Mouse (Mus musculus) limb, embryonic 10.5 days (tissue): ENCODE measurements around the gene Pafah1b3. TPM values are rescaled to one million over a fixed set of nuclear protein-coding genes. Genes with fewer than 3 reads are reported as not detected.
"Not testable (repeated sequence)": the region's sequence is repeated elsewhere in the genome, so short reads cannot be mapped to it uniquely, and the experiment has no call there.

Experiments used
- DNase-seq: peaks from one replicate; pipeline ENCODE4 v3.0.0-alpha.2; 2017; ENCODE audit warnings: low spot score
- H3K27ac ChIP-seq: fragments of 300-500 bp; sonication (generic); 2 replicates; pipeline ENCODE4 v1.5.1; 2016; ENCODE audit warnings: mild to moderate bottlenecking
- H3K27me3 ChIP-seq: fragments of 300-500 bp; sonication (generic); 2 replicates; pipeline ENCODE4 v1.6.1; 2016; ENCODE audit warnings: low read depth, mild to moderate bottlenecking; ENCODE audit not compliant: poor library complexity, severe bottlenecking
- H3K36me3 ChIP-seq: fragments of 300-500 bp; sonication (generic); 2 replicates; pipeline ENCODE4 v1.6.1; 2016; ENCODE audit warnings: mild to moderate bottlenecking, moderate library complexity
- H3K4me1 ChIP-seq: fragments of 300-500 bp; sonication (generic); 2 replicates; pipeline ENCODE4 v1.6.1; 2016
- H3K4me3 ChIP-seq: fragments of 300-500 bp; sonication (generic); 2 replicates; pipeline ENCODE4 v1.5.1; 2016; ENCODE audit warnings: mild to moderate bottlenecking, moderate library complexity
- H3K9me3 ChIP-seq: fragments of 300-500 bp; sonication (generic); replicated peaks from 2 replicates; pipeline ENCODE4 v1.6.1; 2016; ENCODE audit warnings: mild to moderate bottlenecking
- WGBS: fragments of 180-500 bp; shearing (Covaris S2); methylation state at CpG from one replicate; pipeline ENCODE4 v1.1.7; 2016; 5-methylcytosine and 5-hydroxymethylcytosine counted together
- polyA plus RNA-seq: library from polyadenylated mRNA; unstranded; fragments of >200 nt; fragmentation: Nextera tagmentation; extraction: Ambion mirVana; gene quantifications from 2 replicates; pipeline ENCODE4 v1.2.1, GENCODE M21; 2016

Pafah1b3 gene
- 224 and 248 TPM in 2 replicates for polyA plus RNA-seq

DNA sequence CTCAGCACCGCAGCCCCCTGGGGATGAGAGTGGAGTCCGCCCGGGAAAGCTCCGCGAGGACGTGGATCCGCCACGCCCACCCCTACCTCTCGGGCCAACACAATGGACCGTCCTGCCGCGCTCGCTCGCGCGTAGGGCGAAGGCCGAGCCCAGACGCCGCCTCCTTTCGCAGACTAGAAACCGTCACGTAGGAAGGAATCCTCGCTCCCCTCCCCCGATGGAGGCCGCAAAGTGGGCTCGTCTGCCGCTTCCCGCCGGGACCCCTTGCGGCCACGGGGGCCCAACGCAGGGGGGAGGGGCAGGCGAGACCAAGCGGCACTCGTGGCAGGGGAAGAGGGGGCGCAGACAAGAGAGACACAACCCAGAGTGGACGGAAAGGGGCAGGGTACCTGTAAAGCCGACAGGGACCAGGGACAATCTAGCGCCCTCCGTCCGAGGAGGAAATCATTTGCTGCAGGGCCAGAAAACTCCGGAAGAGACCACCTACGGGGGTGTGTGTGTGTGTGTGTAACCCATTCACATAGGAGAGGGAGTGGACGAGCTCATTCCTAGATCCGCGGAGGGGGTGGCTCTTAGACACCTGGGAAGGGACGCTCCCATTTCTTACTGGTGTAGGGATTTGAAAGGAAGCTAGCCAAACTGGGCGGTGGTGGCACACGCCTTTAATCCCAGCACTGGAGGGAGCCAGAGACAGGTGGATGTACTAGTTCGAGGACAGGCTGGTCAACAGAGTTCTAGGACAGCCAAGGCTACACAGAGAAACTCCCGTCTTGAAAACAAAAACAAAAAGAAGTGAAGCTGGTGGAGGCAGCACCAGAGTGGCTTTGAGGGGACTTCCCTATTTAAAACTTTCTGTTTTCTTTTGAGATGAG, at the start of gene Pafah1b3:
TSS of gene Pafah1b3 (minus strand) at position 533 of the 872 bp plus-strand sequence.
- DNase-seq, result peak; percentile 90
- under 1% methylated on average over 52 of the region's 52 CpGs for WGBS
- H3K9me3 ChIP-seq, result no peaks in the 10 kb centered on the region
- peaks cover 38% of the 10 kb centered on the region for H3K4me1 ChIP-seq
- H3K36me3 ChIP-seq, result peaks cover 38% of the 10 kb centered on the region
- peak within 1 kb of the TSS; percentile 95 for H3K4me3 ChIP-seq
- H3K27ac ChIP-seq, result peak within 1 kb of the TSS; percentile 98
- no peaks in the 10 kb centered on the region for H3K27me3 ChIP-seq

DNA sequence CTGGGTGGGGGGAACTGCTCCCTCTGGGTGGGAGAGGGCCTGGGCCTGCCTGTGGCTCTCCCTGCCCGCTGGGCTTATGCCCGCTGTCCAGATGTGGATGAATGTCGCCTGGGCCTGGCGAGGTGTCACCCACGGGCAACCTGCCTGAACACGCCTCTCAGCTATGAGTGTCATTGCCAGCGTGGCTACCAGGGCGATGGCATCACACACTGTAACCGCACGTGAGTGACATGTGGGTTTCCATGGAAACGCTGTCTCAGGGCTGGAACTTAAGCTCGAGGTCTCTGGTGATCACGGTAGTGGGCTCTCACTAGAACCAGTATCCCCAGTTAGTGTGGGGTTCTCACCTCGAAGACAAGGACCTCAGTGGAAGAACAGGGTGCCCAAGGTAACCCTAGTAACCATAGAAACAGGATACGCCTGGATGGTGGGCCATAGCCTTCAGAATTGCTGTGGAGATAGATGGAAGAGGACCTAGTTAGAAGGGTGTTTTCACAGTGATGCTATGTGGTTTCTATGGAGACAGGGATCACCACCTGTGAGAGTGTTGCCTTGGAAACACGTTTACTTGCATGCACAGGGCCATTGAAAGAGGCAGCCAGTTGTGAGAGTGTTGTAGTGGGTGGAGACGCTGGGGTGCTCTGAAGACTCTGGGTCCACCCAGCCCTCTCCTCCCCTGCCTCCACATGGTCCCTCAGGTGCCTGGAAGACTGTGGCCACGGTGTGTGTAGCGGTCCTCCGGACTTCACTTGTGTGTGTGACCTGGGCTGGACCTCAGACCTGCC, 43.4 kb upstream of the Pafah1b3 start:
- H3K27ac ChIP-seq, result 0 out of 2 replicates have a peak overlapping the region, but pooled peaks have one; percentile 9
- no peaks in the 10 kb centered on the region for H3K4me1 ChIP-seq
- DNase-seq, result no peak
- 88% methylated on average over 20 of the region's 20 CpGs for WGBS
- no peak overlapping the region for H3K4me3 ChIP-seq
- H3K27me3 ChIP-seq, result no peaks in the 10 kb centered on the region
- H3K36me3 ChIP-seq, result peaks cover 91% of the 10 kb centered on the region
- 0 out of 2 replicates have a peak, but pooled peaks cover 2% of the 10 kb centered on the region for H3K9me3 ChIP-seq

DNA sequence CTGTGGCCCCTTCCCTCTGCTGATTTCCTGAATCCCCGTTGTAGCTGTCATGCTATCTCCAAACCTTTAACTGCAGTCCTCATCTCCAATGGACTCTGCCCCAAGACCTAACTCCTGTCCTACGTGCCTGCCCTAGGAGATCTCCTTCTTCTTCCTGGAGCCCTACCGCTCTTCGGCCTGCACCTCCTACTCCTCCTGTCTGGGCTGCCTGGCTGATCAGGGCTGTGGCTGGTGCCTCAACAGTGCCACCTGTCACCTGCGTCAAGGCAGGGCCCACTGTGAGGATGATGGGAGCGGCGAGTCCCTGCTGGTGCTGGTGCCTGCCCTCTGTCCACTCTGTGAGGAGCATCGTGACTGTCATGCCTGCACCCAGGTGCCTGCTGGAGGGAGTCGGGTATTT, 41.5 kb upstream of the Pafah1b3 start:
- H3K4me3 ChIP-seq, result no peak overlapping the region
- H3K36me3 ChIP-seq, result peaks cover 93% of the 10 kb centered on the region
- H3K9me3 ChIP-seq, result 0 out of 2 replicates have a peak, but pooled peaks cover 2% of the 10 kb centered on the region
- WGBS, result 88% methylated on average over 9 of the region's 9 CpGs
- no peaks in the 10 kb centered on the region for H3K4me1 ChIP-seq
- no peak for DNase-seq
- H3K27ac ChIP-seq, result no peak overlapping the region
- H3K27me3 ChIP-seq, result no peaks in the 10 kb centered on the region

DNA sequence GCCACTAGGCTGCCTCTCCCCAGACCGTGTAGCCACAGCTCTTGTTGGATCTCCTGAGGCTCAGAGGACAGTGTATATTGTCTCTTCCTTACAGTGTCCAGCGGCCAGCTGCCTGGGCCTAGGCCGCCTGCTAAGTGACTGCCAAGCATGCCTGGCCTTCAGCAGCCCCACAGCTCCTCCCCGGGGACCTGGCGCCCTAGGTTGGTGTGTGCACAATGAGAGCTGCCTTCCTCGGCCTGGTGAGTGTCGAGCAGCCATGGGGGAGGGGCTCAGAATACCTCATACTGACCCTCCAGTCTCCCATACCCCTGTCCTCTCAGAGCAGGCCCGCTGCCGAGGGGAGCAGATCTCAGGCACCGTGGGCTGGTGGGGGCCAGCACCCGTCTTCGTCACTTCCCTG, 36.7 kb upstream of the Pafah1b3 start:
- H3K4me1 ChIP-seq, result no peaks in the 10 kb centered on the region
- 0 out of 2 replicates have a peak, but pooled peaks cover 2% of the 10 kb centered on the region for H3K9me3 ChIP-seq
- H3K27ac ChIP-seq, result no peak overlapping the region
- DNase-seq, result no peak
- no peaks in the 10 kb centered on the region for H3K27me3 ChIP-seq
- peaks cover 94% of the 10 kb centered on the region for H3K36me3 ChIP-seq
- WGBS, result 83% methylated on average over 12 of the region's 12 CpGs
- H3K4me3 ChIP-seq, result no peak overlapping the region

DNA sequence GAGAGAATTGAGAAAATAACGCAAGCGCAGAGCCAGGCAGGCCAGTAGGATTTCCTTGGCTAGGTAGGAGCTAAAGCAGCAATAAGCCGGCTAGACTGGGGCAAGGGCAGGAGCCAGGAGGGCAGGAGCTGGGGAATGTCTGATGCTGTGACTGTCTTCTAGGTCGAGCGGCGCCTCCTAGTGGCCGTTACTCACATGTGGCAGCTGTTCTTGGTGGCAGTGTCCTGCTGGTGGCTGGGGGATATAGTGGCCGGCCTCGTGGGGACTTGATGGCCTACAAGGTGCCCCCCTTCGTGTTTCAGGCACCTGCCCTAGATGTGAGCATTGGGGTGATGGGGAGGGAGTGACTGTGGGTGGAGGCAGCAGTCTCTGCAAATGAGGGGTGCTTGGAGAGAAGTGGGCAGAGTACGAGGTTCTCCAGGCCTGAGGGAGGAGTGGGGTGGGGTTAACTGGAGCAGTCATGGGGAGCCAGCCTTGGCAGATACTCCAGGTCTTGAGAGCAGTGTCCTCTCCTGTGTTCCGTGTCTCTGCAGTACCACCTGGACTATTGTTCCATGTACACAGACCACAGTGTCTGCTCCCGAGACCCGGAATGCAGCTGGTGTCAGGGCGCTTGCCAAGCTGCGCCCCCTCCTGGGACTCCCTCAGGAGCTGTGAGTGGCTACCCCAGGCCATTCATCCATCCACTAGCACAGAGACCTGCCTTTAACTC, 36.0 kb upstream of the Pafah1b3 start:
- 43% methylated on average over 16 of the region's 16 CpGs for WGBS
- Histone ChIP-seq H3K4me3 (no peak overlapping the region; the same call in 1 of the 2 replicates), H3K27me3 (no peaks in the 10 kb centered on the region)

DNA sequence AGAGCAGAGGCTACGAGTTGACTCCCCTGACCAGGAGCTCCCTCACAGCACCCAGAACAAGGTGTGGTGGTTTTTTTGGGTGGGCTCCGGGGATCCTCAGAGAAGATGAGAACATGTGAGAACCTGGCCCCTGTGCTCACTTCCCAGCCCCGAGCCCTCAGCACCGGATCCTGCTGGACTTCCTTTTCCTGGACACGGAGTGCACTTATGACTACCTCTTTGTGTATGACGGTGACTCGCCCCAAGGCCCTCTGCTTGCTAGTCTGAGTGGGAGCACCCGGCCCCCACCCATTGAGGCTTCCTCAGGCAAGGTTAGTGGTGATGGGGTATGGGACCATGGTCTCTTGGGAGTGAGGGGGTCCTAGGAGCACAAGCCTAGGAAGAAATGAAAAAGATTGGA, 28.4 kb upstream of the Pafah1b3 start:
- 0 out of 2 replicates have a peak overlapping the region, but pooled peaks have one; percentile 34 for H3K27ac ChIP-seq
- H3K4me1 ChIP-seq, result peaks cover 19% of the 10 kb centered on the region
- no peaks in the 10 kb centered on the region for H3K9me3 ChIP-seq
- peaks cover 63% of the 10 kb centered on the region for H3K36me3 ChIP-seq
- DNase-seq, result no peak
- WGBS, result 88% methylated on average over 8 of the region's 8 CpGs
- H3K4me3 ChIP-seq, result no peak overlapping the region
- no peaks in the 10 kb centered on the region for H3K27me3 ChIP-seq

More for the DNA sequence above, 36.0 kb upstream of the Pafah1b3 start:
- peak; percentile 85 for DNase-seq
- no peaks in the 10 kb centered on the region for H3K4me1 ChIP-seq
- H3K36me3 ChIP-seq, result peaks cover 96% of the 10 kb centered on the region
- 0 out of 2 replicates have a peak, but pooled peaks cover 2% of the 10 kb centered on the region for H3K9me3 ChIP-seq
- no peak overlapping the region for H3K27ac ChIP-seq

DNA sequence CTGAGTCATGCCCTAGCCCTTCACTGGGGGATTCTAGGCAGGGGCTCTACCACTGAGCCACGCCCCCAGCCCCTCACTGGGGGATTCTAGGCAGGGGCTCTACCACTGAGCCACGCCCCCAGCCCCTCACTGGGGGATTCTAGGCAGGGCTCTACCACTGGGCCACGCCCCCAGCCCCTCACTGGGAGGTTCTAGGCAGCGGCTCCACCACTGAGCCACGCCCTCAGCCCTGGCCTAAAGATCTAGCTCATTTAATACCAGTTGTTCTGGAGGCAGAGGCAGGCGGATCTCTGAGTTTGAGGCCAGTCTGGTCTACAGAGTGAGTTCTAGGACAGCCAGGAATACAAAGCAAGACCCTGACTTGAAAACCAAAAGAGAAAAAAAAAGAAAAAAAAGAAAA, 27.6 kb upstream of the Pafah1b3 start:
- not testable (repeated sequence) for H3K9me3 ChIP-seq, DNase-seq, H3K27ac ChIP-seq, H3K27me3 ChIP-seq, H3K4me3 ChIP-seq
- H3K36me3 ChIP-seq, result peaks cover 57% of the 10 kb centered on the region
- H3K4me1 ChIP-seq, result peaks cover 21% of the 10 kb centered on the region
- 92% methylated on average over 6 of the region's 6 CpGs for WGBS

DNA sequence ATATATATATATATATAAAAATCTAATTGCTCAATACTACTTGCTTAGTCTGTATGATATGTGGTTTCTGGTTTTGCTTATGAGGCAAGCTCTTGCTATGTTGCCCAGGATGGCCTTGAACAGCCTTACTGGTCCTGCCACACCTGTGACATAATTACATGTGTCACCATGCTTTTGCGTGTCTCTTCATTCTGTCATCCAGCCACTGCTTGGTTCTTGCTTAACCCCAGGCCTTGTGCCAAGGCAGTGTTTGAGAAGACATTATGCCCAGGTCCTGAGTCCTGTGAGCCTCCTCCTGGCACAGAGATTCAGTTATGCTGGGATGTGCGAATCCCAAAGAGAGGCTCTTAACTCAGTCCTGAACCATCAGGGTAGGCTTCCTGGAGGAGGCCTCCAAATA, 25.4 kb upstream of the Pafah1b3 start:
- peaks cover 26% of the 10 kb centered on the region for H3K4me1 ChIP-seq
- peak overlapping the region; percentile 17; the same call in 1 of the 2 replicates for H3K4me3 ChIP-seq
- H3K27ac ChIP-seq, result peak overlapping the region; percentile 38
- no peak for DNase-seq
- no peaks in the 10 kb centered on the region for H3K9me3 ChIP-seq
- 92% methylated on average over 2 of the region's 2 CpGs for WGBS
- H3K36me3 ChIP-seq, result peaks cover 45% of the 10 kb centered on the region
- no peaks in the 10 kb centered on the region for H3K27me3 ChIP-seq

DNA sequence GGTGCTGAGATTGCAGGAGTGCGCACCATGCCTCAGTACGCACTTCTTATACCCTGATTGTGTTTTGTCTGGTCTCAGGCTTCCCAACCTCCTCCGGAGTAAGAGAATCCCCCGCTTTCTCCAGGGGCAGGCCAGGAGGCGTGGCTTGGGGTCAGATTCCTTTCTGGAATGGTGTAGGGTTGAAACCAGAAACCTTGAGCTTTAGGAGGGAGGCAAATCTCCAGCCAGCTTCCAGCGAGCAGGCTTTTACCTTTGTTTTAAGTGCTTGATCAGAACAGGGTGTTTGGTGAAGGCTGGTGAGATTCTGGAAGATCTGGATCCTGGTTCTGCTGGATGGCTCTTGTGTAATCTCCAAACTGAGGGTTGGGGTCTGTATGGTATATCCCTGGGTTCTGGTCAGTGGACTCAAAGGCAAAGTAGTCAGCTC, 24.3 kb upstream of the Pafah1b3 start:
- H3K27ac ChIP-seq, result peak overlapping the region; percentile 93
- H3K9me3 ChIP-seq, result no peaks in the 10 kb centered on the region
- H3K4me3 ChIP-seq, result peak overlapping the region; percentile 44
- peaks cover 37% of the 10 kb centered on the region for H3K4me1 ChIP-seq
- H3K36me3 ChIP-seq, result peaks cover 34% of the 10 kb centered on the region
- 3% methylated on average over 6 of the region's 6 CpGs for WGBS
- DNase-seq, result peak; percentile 80
- no peaks in the 10 kb centered on the region for H3K27me3 ChIP-seq

DNA sequence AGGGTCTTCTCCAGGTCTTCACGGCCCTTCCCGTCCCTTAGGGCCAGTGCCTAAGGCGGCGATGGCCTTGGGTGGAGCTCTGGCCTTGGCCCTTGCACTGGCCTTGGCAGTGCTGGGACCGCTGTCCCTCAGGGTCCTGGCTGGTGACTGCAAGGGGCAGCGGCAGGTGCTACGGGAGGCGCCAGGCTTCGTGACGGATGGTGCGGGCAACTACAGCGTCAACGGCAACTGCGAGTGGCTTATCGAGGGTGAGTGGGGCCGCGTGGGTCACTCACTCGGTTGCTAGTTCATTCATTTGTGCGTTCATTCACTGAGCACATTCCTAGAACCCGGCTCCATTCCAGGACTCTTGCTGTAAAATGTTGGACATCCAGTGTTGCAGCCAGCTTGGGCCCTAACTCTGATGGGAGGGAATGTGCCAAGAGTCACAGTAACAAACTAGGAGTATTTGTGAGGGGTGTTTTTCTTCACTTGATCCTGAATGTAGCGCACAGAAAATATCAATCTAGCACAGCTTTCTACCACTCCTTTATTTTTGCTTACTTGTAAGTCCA, 19.7 kb upstream of the Pafah1b3 start:
- Histone ChIP-seq H3K4me3 (peak overlapping the region; percentile 78), H3K9me3 (no peaks in the 10 kb centered on the region), H3K4me1 (peaks cover 61% of the 10 kb centered on the region), H3K27me3 (peaks cover 37% of the 10 kb centered on the region), H3K27ac (peak overlapping the region; percentile 91), H3K36me3 (peaks cover 13% of the 10 kb centered on the region)
- WGBS, result 20% methylated on average over 21 of the region's 21 CpGs
- DNase-seq, result no peak

DNA sequence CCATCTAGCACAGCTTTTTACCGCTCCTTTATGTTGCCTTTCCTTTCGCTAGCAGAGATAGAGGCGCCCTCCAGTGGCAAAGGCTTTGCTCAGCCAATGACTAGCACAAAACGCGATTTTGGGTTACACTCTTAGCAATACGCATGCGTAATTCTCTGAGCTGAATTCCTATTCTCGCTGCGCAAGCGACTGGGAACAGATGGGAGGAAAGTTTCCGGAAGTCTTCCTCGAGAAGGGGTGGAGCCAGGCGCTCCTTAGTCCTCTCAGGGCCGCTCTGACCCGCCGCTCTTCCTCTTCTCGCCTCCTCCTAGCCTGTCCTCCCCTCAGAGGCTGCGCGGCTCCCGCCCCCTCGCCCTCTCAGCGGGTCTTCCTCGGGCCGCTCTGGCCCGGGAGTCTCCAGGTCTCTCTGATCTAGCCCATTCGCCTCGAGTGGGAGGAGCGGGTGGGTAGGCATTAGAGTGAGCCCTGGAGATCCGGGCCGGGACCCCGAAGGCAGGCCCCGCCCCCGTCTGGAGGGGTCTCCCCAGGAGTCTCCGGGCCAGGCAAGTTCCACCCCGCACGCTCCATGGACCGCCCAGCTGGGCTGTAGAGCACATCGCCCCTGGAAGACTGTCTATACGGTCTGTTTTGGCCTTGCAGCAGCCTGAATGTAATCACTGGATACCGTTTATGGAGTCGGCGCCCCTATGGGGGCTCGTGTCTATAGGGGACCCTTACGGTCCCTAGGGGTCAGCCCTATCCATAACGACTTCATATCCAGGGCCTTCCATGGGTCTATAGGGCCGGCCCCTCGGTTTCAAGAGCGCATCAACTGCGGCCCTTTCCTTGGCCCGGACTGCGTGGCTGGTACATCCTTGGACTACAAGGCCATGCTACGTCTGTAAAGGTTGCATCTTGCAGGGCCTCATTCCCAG, 19.0 kb upstream of the Pafah1b3 start, which contains the start of gene Megf8:
TSS of gene Megf8 (plus strand) at position 633 of the 914 bp plus-strand sequence.
- no peaks in the 10 kb centered on the region for H3K9me3 ChIP-seq
- H3K27ac ChIP-seq, result peak within 1 kb of the TSS; percentile 91
- WGBS, result 1% methylated on average over 52 of the region's 52 CpGs
- H3K27me3 ChIP-seq, result peaks cover 44% of the 10 kb centered on the region
- peaks cover 53% of the 10 kb centered on the region for H3K4me1 ChIP-seq
- peak within 1 kb of the TSS; percentile 78 for H3K4me3 ChIP-seq
- peak; percentile 93 for DNase-seq
- peaks cover 13% of the 10 kb centered on the region for H3K36me3 ChIP-seq
